Mouse (Mus musculus): ENCODE data around the gene Cd209e.
"Not testable (repeated sequence)": the region's sequence is repeated elsewhere in the genome, so short reads cannot be mapped to it uniquely, and the experiment has no call there.

The Cd209e gene

DNA sequence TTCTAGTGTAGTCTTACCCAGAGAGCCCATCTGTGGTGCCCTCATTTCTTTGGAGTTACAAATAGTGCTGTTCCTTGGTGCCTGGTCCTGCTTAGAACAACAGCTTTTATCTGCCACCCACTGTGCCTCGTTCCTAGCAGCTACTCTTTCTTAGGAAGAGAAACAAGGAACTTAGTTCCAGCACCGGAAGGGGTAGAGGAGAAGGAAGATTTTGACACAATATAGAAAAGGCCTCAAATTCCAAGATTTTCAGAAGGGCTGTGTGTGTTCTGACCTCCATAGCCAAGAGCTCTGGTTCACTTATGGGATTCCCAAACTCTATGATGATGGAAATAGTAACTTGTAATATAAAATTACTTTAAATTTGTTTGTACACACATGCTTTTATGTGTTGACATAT, at the start of gene Cd209e:
Gene Cd209e (minus strand): TSS at position 101 of the 400 bp plus-strand sequence.
- no peak for DNase-seq (ENCODE audit: low spot score in 2 of 2)

DNA sequence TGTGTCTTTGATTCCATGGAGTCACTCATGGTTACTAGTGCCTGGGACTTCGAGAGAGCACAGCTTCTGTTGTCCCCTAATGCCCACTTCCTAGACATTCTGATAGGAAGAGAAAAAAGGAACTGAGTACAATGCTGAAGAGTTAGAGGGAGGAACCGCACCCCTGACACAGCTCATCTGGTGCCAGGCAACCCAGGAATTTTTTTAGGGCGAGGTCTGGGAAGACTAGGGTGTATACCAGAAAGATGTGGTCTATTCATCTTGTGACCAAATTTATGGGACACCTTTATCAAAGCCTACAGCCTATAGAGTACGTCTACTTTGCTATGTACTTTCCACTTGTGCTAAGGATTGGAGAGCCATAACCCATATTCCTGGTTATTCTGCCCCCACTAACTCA, 24.3 kb upstream of the Cd209e start, which contains the start of gene Cd209d:
Gene Cd209d (minus strand): TSS at position 101 of the 400 bp plus-strand sequence.
- no peak for DNase-seq (ENCODE audit: low spot score in 2 of 2)

DNA sequence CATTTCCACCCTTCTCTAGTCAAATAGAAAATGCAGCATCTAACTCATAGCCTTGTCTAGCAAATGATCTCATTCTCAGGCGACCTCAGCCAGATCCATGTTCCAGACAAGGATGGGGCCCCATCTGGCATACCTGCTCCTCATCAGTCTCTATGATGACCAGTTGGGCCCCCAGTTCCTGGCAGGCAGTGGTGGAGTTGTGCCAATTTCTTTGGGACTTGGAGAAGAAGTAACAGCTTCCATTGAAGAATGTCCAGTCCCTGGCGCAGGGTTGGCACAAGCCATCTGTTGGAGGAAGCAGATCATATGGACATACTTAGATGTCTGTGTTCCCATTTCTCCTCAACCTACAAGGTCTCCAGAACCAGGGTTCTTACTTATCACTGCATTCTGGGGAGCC, 22.0 kb upstream of the Cd209e start:
- DNase-seq (ENCODE audit: low spot score in 2 of 2): no peak

DNA sequence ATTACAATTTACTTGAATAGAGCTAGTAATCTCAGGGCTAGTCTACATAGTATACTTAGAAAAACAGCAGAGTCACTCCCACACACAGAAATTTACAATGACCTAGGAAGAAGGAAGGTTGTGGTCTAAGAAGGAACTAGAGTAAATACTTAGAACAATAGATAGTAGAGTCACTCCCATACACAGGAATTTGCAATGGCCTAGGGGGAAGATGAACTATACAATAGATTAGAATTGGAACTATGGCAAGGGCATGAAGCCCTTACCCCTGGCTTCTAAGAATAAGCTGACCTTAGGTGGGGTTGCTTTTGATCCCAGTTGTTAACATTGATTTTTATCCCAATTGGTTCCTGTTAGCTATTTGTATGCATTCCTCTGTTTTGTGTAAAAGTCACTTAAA, 8.6 kb upstream of the Cd209e start:
- DNase-seq (ENCODE audit: low spot score in 2 of 2): not testable (repeated sequence)

DNA sequence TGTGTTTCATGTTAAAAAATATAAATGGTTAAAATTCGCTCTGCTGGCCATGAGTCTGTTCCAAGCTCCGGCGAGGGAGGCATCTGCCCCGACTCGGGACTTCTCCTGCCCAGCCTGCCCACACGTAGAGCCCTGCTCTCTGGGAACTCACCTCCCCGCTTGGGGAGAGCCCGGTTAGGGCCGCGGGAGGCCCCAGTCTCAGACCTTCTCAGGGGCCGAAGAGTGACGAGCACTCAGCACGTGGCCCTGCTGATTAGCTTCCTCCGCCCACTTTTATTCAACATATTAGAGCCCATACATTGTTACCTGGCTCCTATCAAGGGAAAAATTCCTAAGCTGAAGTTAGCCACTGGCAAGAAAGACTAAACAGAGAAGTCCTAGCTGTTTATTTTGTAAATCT, 51.0 kb downstream of the Cd209e start:
- no peak for DNase-seq (ENCODE audit: low spot score in 2 of 2)
